Mouse (Mus musculus) ES-CJ7 (cell line): ENCODE results near the gene Olfr419.

ENCODE experiments used
- DNase-seq: peaks from one replicate; pipeline ENCODE4 v3.0.0; 2011; ENCODE audit warnings: low read depth, low spot score

The Olfr419 gene

DNA sequence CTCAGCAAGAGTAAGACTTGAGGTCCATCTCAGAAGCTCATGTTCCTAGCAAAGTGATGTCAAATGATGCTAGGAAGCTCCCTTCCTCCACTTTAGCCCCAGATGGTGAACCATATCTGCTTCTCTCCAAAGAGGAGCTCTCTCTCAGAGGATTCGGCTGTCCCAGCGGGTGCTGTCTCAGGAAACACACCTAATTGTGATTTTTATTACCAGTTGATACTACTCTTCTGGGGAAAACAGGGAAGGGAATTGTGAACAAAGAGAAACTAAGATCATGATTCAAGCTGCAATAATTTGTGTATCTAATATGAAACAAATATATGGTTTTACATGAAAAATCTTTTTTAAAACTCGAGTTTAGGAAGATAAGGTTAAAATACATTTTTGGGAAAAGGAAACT, at the start of gene Olfr419:
Olfr419 (minus strand) TSS at position 101 of the 400 bp plus-strand sequence.
- no peak for DNase-seq

DNA sequence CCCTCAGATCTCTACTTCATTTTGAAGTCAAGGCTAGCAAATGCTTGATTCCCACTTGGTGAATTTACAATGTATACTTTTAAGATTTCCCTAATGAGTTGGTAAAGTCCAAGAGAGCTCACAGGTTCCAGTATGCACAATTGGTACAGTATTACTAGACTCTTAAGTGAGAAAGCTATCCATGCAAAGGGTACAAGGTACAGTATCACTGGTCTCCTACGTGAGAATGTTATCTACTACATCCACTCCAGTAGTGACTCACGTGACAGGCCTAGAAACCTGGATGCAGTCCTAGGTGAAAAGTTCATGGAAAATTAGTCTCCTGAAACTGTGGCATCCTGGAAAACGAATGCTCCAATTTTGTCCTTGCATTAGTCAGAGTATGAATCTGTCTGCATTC, 18.8 kb upstream of the Olfr419 start:
- no peak for DNase-seq

DNA sequence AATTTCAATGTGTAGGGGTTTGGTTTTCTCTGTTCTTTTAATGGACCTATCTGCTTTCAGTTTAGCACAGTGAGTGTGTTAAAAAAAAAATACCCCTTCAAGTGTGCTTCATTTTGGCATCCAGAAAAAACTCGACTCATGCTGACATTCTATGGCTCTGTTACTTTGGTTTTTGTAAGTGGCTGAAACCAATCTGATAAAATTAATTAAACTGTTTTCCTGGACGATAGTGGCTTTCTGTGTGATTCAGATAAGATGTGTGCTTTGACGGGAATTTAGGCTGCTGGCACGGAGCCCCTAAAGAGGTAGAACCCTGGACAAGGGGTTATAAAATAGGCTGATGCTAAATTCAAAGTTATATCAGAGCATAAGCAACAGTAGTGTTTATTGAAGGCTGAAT, 17.3 kb upstream of the Olfr419 start:
- no peak for DNase-seq

DNA sequence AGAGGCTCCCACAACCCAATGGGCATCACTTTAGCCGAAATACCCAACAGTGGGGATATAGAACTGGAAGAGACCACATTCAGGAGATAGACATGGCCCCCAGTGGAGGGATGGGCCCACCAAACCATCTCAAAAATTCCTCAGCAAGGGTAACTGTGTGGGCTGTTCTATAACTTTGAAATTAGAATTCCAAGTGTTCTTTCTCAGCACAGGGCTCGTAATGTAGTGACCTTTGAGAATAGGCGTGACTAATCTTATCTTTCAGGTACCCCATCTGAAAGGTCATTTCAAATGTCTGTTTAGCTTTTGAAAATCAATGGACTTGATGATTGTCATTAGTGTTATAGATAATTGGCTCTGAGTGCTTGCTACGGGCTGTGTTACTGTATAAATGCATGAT, 16.0 kb upstream of the Olfr419 start:
- DNase-seq, result no peak

DNA sequence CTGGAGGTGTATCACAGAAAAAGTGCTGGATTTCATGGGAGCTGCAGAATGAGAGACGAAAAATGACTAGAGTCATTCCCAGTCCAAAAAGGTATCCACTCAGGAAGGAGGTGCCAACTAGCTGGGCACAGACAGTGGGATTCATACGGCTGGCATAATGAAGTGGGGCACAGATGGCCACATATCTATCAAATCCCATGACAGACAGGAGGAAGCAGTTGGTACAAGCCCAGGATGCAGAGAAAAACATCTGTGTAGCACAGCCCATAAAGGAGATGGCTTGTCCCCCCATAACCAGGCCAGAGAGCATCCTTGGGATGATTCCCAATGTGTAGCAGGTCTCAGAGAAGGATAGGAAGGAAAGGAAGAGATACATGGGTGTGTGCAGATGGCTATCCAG, 1.5 kb downstream of the Olfr419 start:
- no peak for DNase-seq

DNA sequence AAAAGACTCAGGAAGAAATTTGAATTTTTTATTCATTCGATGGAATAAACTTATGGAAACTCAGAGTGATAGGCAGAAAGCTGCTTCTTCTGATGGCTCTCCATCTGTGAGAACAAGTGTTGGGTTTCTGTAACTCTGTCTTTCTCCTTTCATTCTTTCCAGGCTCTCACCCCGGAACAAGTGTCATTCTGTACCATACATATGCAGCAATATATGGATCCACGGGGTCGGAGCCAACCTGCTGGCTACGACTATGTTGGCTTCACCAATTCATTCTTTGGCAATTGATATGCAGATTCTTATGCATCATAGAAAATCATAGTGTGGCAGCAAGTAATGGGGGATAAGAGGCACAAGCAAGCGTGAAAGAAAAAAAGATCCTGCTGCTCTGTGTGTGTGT, 4.7 kb downstream of the Olfr419 start:
- no peak for DNase-seq

DNA sequence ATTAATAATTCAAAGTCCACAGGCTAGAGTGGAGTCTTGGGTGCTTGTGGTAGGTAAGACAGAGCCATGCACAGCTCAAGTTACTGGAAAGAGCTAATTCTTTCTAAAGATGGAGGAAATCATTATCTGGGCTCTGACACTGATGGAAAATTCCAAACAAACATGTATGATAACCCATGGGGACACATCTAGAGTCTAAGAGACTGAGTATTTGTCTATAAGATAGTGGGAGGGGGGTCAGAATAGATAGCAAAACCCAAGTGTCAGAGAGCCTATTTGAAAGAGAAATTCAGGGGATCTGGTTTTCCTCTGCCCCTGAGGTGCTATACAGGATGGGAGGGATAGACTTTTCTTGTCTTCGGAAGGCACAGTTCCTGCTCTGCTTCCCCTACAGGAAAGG, 5.8 kb downstream of the Olfr419 start:
- no peak for DNase-seq

DNA sequence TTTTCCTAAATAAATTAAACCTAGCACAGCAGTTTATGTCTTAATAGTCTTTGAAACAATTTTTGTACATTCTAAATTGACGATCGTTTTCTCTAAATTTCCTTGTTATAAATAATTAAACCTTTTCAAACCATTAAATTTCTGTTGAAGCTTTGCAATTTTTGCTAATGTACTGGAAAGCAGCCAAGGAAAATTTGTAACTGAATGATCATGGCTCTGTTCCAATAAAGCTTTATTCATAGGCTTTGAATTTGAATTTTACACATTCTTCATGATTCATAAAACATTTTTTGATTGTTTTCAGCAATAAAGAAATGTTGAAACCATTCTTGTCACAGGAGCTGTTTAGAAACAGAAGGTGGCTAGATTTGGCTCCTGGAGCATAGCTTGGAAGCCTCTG, 7.2 kb downstream of the Olfr419 start:
- DNase-seq, result no peak

DNA sequence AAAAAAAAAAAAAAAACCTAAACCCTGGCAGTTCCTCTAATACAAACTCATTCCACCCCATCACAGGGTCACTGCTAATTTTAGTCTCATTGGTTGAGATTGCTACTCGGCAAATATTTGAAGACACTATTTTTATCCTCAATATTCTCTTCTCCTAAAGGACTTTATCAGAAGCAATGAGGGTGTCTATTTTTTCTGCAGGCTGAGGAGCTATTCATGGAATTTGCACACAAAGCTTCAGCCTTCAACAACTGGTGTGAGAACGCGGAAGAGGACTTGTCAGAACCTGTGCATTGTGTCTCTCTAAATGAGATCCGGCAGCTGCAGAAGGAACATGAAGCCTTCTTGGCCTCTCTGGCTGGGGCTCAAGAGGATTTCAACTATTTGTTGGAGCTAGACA, 11.9 kb downstream of the Olfr419 start:
- DNase-seq, result no peak

DNA sequence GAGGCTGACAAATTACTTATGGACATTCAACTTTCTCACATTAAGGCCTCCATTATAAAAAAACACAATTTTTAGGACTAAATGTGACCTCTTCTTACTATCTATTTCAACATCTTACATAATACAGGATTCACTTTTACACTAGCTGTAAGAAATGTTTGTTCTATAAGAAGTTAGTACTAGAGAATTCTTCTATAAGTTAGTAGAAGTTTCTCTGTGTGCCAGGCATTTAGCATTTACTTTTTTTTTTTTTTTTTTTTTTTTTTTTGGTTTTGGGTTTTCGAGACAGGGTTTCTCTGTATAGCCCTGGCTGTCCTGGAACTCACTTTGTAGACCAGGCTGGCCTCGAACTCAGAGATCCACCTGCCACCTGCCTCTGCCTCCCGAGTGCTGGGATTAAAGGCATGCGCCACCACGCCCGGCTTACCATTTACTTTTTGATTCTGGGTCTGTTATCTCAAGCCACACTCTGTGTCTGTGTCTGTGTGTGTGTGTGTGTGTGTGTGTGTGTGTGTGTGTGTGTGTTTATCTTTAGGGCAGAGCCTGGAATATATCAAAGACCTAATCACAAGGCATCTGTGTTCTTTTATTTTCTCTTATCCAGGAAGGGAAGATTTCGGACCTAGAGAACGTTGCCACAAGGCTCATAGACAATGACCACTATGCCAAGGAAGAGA, 35.2 kb downstream of the Olfr419 start:
- DNase-seq, result no peak

DNA sequence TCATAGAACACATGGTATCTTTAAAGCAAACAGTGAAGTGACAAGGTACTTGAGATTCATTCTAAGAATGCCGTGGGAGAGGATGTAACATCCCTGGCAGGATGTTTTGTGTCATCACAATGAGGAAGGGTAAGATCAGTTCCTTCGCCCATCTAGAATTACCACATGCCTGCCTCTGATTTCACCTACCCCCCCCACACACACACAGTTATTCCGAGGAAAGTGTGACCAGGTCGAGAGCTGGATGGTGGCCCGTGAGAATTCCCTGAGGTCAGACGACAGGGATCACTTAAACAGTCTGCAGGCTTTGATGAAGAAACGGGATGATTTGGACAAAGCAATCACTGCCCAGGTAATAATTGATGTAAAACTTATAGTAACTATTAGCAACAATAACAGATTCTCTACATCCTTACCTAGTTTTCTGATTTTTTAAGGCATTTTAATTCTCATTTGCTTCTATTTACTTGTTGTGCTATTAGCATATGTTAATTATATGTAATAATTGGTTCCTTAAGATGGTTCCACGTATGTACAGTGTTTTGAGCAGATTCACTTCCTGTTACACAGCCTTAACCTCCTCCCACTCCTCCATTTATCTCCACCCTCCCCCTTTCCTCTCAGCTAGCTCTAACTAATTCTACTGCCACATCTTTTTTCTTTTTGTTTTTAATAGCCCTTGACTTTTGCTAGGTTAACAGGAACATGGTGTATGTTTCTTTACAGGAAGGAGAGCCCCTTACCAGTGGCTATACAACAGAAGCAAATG, 36.4 kb downstream of the Olfr419 start:
- DNase-seq, result no peak

DNA sequence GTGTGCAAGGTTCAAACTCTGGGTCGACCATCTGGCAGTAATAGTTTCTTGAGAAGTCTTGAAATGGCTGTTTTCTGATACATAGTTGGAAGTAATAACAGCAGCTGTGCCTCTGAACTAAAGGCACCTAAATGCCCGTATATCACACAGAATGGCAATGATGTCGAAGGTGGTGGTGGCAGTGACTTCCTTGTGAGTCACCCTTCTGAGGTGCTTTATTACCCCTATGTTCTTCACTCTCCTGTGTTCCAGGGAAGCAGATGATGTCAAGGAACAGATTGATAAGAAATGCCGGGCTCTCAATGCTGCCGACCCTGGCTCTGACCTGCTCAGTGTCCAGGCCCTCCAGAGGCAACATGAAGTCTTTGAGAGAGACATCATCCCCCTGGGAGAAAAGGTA, 39.6 kb downstream of the Olfr419 start:
- no peak for DNase-seq

DNA sequence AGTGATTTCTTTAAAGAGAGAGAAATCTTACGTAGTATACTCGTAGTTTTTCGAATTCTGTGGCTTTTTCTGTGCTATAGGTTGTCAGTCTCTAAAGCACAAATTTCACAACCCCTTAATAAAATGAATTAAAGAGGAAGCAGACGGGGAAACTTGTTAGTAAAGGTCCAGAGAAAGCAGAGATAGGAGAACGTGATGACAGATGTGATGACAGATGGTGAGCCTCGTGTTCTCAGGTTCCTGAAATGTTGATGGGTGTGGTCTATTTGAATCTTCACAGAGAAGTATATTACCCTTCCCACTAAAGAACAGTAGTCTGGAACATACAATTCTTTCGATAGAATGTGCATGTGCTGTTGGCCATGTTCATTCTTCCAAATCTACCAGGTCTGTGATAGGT, 47.2 kb downstream of the Olfr419 start:
- DNase-seq, result no peak
